Mouse (Mus musculus) left cerebral cortex, postnatal 36 days (tissue): ENCODE results near the gene Hist1h2ak. TPM values are rescaled to one million over a fixed set of nuclear protein-coding genes. Genes with fewer than 3 reads are reported as not detected.
"Not testable (repeated sequence)": the region's sequence is repeated elsewhere in the genome, so short reads cannot be mapped to it uniquely, and the experiment has no call there.

ENCODE experiments used
- DNase-seq, 2 experiments: peaks; one replicate each; pipeline ENCODE4 v3.0.0; 2021 to 2022; ENCODE audit warnings: low spot score in 2 of 2, mixed read lengths in 1 of 2
- intact Hi-C: fragments of 180-260 bp; cut with DNase I; formaldehyde crosslinking; loops from one replicate; pipeline ENCODE4 v1.15.1; 2025
- total RNA-seq, 2 experiments: library from RNA; stranded (reverse); gene quantifications; 2 replicates each; pipeline ENCODE4 v1.2.3; 2021

The Hist1h2ak gene
- total RNA-seq, 2 experiments from 2014 or later: 14.8 to 15.0 TPM

DNA sequence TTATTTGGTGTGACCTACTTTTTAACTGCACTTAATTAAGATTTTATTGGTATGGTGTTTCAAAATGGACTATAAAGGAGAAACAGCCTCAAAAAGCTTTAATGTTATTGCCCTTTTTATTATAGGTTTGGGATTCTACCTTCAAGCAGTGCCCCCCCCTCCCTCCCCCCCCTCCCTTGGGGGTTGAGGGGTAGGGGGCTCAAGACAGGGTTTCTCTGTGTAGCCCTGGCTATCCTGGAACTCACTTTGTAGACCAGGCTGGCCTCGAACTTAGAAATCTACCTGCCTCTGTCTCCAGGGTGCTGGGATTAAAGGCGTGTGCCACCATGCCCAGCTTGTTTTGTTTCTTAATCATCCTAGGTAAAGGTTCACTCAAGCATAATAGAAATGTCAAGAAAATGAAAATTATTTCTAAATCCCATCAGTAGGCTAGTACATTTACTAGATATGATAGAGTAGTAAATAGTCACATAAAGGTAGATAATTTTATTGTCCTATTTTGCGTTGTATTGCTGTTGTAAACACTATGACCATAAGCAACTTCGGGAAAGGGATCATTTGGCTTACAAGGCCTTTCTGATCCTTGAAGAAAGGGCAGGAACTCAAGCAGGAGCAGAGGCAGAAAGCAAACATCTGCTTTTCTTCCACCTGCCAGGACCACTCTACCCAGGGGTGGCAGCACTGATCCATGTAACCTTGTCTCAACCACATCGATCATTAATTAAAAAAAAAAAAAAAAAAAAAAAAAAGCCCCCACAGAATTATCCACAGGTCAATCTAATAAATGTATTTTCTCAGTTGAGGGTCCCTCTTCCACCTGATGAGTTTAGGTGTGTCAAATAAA lies 30.4 kb downstream of the Hist1h2ak start:
- DNase-seq: no peak
- intact Hi-C loops: loop anchor here (10.0 kb wide), 1 partner anchor 1962 kb away; the partner anchor contains the start of genes Hist1h2ac and Hist1h2bc

DNA sequence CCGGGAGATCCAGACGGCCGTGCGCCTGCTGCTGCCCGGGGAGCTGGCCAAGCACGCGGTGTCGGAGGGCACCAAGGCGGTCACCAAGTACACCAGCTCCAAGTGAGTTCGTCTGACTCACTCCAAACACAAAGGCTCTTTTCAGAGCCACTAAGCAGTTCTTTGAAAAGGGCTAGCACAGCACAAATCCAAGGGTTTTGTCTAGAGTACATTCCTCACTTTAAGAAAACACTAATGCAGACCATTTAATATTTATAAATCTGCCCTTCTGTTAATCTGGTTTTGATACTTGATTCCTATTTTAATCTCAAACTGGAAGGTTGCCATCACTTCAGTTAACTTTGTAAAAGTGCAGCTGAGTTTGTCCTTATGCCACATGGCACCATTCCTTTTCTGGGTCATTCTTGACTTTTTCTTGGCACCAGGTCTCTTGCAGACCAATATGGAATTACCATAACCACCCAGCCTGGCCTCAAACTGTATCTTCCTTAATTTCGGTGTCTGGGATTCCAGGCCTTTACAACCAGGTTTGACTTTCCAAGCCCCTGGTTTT lies 31.2 kb downstream of the Hist1h2ak start:
- intact Hi-C loops: loop anchor here (10.0 kb wide), 1 partner anchor 1962 kb away; the partner anchor contains the start of genes Hist1h2ac and Hist1h2bc
- DNase-seq: no peak

DNA sequence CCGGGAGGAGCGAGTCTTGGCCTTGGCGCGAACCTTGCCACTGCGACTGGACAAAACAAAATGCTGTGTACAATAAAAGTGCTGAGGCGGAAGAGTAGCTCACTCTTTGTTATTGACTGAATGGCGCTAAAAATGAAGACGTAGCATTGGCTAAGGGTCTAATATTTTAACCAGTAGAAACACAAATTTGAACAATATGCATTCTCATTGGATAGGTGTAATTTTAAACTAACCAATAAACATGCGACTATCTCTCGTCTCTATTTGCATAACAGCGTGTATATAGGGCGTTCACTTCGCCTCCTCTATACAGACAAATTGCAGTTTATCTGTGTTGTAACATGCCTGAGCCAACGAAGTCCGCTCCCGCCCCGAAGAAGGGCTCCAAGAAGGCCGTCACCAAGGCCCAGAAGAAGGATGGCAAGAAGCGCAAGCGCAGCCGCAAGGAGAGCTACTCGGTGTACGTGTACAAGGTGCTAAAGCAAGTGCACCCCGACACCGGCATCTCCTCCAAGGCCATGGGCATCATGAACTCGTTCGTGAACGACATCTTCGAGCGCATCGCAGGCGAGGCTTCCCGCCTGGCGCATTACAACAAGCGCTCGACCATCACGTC lies 31.8 kb downstream of the Hist1h2ak start, which contains the start of gene Hist1h2bm:
TSS of gene Hist1h2bm (plus strand) at position 288 of the 616 bp plus-strand sequence.
- peak; percentile 60 to 64 for DNase-seq
- intact Hi-C loops: loop anchor here (10.0 kb wide), 1 partner anchor 1963 kb away; the partner anchor contains the start of genes Hist1h2ac and Hist1h2bc

DNA sequence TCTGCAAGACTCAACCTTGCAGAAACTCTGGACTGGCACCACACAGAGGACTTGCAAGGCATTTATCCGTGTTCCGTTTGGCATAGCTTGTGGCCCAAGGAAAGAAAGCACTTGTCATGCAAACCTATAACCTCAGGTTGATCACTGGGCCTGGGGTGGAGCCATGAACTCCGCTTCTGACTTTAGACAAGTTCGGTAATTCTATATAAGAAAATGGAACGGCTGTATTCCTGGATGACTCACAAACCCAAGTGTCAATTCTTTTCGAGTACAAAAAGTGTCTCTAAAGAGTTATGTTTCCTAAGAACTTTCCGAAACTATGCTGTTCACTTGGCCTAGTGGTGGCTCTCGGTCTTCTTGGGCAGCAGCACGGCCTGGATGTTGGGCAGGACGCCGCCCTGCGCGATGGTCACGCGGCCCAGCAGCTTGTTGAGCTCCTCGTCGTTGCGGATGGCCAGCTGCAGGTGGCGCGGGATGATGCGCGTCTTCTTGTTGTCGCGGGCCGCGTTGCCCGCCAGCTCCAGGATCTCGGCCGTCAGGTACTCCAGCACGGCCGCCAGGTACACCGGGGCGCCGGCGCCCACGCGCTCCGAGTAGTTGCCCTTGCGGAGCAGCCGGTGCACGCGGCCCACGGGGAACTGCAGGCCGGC lies 32.4 kb downstream of the Hist1h2ak start:
- intact Hi-C loops: loop anchor here (10.0 kb wide), 1 partner anchor 1964 kb away; the partner anchor contains the start of genes Hist1h2ac and Hist1h2bc
- not testable (repeated sequence) for DNase-seq

DNA sequence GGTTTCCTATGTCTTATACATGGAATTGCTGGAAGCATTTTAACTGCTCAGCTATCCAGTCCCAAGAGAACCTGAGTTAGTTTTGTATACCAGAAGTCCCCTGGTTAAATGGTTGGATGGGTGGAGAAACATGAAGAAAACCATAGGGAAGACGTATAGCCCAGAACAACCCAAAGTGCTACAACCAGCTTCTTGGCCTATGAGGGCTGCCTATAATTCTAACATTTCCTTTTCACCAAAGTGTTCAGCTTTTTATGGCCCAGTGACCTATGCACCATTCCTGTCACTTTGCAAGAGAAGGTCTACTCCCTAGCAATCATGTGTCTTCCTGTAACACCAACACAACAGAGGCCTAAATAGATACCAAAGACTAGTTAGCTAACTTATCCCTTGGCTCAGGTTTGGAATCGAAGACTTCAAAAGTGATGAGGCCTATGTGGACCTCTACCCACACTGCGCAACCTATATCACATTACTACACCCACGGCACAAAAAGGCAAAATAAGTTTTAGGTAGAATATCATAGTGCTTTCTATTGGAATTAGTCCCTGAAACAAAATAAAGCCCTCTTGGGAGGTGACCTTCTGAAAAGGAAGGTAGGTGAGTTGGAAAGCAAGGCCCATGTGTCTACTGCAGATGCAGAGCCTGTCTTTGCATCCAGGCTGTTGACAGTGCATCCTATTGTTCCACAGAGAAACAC lies 35.1 kb downstream of the Hist1h2ak start:
- no peak for DNase-seq
- intact Hi-C loops: loop anchor here (5.0 to 10.0 kb wide), 5 partner anchors 34 to 1816 kb away; partner anchors contain the start of genes Hist1h2af, Hist1h2ag, Hist1h2ak and Hist1h2bj

DNA sequence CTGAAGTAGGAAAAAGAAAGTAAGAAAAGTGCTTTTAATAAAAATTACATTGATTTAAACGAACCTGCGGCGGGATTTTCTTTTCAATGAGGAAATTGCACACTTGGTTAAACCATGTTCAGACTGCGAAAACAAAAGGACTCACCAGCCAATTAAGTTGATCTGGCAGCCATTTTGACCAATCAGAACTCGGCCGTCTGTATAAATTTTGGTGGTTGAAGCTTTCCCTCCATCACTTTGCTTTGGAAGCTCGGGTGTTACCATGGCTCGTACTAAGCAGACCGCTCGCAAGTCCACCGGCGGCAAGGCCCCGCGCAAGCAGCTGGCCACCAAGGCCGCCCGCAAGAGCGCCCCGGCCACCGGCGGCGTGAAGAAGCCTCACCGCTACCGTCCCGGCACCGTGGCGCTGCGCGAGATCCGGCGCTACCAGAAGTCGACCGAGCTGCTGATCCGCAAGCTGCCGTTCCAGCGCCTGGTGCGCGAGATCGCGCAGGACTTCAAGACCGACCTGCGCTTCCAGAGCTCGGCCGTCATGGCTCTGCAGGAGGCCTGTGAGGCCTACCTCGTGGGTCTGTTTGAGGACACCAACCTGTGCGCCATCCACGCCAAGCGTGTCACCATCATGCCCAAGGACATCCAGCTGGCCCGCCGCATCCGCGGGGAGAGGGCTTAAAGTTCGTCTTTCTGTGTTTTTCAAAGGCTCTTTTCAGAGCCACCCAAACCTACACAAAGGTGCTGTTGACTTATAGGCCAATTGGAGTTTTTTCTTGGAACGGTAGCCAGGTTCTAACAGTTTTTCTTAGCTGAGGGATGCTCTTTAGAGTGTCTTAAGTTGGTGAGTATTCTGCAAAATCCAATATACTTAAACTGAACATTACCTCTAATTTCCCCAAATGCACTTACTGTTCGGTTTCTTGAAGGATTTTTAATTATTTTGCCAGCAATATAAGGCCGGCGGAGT lies 36.0 kb downstream of the Hist1h2ak start, which contains the start of gene Hist1h3h:
TSS of gene Hist1h3h (plus strand) at position 263 of the 961 bp plus-strand sequence.
- intact Hi-C loops: loop anchor here (5.0 to 10.0 kb wide), 5 partner anchors 35 to 1817 kb away; partner anchors contain the start of genes Hist1h2af, Hist1h2ag, Hist1h2ak and Hist1h2bj
- DNase-seq: peak; percentile 90

DNA sequence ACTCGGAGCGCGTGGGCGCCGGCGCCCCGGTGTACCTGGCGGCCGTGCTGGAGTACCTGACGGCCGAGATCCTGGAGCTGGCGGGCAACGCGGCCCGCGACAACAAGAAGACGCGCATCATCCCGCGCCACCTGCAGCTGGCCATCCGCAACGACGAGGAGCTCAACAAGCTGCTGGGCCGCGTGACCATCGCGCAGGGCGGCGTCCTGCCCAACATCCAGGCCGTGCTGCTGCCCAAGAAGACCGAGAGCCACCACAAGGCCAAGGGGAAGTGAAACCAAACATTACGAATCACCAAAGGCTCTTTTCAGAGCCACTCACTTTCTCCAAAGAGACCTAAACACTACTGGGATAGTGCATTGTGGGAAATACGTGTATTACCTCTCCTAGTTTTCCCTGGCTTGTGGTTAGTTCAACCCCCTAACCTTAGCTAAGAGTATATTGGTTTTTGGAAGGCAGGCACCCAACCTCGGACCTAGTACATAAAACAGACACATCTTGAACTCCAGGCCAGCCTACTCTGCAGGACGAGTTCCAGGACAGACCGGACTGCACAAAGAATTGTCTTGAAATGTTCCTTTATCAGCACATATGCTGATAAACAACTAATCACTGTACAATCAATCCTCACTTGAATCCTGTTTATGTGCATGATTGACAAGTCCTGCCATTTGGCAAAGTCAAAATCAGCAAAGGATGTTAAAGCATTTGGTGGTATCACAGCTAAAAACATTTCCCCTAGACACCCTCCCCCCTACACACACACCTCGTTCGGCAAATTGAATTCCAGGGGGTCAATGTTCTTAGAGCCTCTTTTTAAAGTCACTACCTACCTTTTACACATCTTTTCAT lies 36.9 kb downstream of the Hist1h2ak start:
- DNase-seq: peak in 1 of 2 experiments; percentile 29
- intact Hi-C loops: loop anchor here (5.0 to 10.0 kb wide), 5 partner anchors 36 to 1818 kb away; partner anchors contain the start of genes Hist1h2af, Hist1h2ag, Hist1h2ak and Hist1h2bj

DNA sequence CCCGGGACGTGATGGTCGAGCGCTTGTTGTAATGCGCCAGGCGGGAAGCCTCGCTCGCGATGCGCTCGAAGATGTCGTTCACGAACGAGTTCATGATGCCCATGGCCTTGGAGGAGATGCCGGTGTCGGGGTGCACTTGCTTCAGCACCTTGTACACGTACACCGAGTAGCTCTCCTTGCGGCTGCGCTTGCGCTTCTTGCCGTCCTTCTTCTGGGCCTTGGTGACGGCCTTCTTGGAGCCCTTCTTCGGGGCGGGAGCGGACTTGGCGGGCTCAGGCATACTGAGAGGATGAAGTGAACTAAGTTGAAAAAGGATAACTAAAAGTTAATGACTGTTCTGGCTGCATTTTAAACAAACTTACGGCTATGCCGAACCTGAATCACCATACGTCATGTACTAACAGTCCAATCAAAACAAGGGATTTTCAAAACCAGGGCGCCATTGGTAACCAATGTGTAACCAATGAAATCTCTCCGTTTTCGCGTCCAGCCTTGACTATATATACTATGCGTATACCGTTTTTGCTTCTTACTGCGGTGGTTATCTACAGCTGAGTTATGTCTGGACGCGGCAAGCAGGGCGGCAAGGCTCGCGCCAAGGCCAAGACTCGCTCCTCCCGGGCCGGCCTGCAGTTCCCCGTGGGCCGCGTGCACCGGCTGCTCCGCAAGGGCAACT lies 37.6 kb downstream of the Hist1h2ak start, which contains the start of the genes Hist1h2bl and Hist1h2ai:
TSS of gene Hist1h2bl (minus strand) at position 280 of the 676 bp plus-strand sequence.
TSS of gene Hist1h2ai (plus strand) at position 559 of the 676 bp plus-strand sequence.
- DNase-seq: peak; percentile 83 to 86
- intact Hi-C loops: loop anchor here (2.0 to 10.0 kb wide), 6 partner anchors 17 to 1819 kb away; partner anchors contain the start of genes Hist1h2af, Hist1h2ag, Hist1h2ak and Hist1h2bj

DNA sequence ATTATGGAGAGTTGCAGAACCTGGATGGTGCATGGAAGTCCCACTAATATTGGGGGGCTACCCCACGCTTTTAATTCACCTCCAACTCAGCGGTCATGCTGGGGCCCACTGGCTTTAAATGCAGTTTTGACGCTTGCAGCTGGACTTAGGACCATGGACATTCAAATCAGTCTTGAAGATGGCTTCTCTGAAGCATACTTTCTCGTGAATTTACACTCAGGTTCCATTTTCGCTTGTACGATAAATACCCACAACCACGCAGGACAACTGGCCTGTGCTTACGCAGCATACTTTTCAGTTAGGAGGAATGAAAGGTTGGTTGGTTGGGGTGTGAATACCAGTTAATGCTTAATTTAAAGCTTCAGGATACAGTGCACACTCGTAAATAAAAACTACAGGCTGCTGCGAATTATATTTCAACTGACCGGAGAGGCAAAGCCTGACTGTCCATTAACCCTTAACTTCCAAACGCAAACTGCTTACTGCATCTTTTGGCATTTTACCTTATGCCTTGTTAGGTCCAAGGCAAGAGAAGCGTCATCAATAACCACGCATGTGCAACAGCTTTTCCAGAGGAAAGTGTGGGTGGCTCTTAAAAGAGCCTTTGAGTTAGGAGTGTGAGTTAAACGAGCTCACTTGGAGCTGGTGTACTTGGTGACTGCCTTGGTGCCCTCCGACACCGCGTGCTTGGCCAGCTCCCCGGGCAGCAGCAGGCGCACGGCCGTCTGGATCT lies 38.3 kb downstream of the Hist1h2ak start:
- peak in 1 of 2 experiments; percentile 12 for DNase-seq
- intact Hi-C loops: loop anchor here (2.0 to 10.0 kb wide), 6 partner anchors 18 to 1820 kb away; partner anchors contain the start of genes Hist1h2af, Hist1h2ag, Hist1h2ak and Hist1h2bj

DNA sequence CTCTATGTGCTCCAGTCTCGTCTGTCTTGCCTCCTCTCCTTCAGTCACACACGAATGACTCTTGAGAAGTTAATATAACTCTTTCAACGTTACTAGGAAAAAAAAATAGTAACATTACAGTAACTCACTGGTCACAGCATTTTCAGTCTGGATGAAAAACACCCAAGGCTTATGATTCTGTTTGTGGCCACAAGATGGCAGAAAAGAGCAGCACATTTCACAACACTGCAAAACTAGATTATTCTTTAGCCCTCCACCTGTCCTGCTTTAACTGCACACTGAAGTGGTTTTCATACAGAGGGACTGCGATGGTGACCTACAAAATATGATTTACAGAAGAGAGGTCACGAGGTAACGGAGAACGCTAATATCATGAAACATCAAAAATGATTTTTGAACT lies 38.9 kb downstream of the Hist1h2ak start:
- peak; percentile 44 to 59 for DNase-seq
- intact Hi-C loops: loop anchor here (2.0 to 10.0 kb wide), 6 partner anchors 18 to 1820 kb away; partner anchors contain the start of genes Hist1h2af, Hist1h2ag, Hist1h2ak and Hist1h2bj

DNA sequence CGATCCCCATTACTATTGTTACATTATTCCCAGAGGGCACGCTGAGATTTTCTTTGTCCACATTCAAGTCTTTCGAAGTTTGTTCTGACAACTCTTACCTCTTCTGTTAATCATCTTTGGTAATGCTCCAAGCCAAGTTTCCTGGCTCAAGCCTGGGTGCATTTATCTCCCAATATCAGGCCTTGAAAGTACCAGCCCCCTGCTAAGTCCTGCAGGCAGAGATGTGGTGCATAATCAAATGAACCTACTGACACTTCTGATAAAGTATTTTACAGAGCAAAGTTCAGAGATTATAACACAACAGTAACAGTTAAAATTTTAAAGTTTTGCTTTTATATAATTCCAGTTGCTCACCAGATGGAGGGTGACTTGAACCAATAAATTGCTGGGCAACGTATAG lies 41.9 kb downstream of the Hist1h2ak start:
- intact Hi-C loops: loop anchor here (2.0 to 10.0 kb wide), 4 partner anchors 315 to 1823 kb away; partner anchors contain the start of genes Hist1h2af, Hist1h3g and Hist1h4h

DNA sequence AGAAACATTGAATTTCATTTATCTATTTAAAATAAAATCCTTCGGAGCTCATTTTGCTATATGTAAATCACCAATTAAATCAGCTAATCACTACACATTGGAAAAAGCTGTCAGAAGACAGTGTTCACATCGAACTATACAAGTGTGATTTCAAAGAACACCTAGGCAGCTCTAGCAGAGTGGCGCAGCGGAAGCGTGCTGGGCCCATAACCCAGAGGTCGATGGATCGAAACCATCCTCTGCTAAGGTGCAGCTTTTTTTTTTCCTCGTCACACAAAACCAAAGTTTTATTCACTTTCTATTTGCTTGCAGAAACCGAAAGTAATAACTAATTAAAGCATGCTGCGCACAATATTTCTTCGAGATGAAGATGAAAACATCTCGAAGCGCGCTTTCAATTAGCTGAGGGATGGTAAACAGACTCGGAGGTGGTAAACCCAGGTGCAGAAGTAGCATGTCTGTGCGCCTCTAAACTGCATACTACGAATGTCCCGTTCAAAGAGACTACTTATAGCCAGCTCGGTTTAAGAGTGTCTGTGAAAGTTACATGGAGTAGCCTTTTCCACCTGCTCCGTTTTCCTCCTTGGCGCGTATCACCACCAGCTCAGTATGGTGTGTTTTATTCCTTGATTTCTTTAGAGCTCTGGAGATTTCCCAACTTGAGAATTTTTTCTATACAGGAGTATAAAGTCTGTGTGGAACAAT lies 42.7 kb downstream of the Hist1h2ak start:
- intact Hi-C loops: loop anchor here (2.0 to 10.0 kb wide), 4 partner anchors 316 to 1824 kb away; partner anchors contain the start of genes Hist1h2af, Hist1h3g and Hist1h4h
- peak; percentile 71 to 82 for DNase-seq

More for the DNA sequence above, 41.9 kb downstream of the Hist1h2ak start:
- no peak for DNase-seq

DNA sequence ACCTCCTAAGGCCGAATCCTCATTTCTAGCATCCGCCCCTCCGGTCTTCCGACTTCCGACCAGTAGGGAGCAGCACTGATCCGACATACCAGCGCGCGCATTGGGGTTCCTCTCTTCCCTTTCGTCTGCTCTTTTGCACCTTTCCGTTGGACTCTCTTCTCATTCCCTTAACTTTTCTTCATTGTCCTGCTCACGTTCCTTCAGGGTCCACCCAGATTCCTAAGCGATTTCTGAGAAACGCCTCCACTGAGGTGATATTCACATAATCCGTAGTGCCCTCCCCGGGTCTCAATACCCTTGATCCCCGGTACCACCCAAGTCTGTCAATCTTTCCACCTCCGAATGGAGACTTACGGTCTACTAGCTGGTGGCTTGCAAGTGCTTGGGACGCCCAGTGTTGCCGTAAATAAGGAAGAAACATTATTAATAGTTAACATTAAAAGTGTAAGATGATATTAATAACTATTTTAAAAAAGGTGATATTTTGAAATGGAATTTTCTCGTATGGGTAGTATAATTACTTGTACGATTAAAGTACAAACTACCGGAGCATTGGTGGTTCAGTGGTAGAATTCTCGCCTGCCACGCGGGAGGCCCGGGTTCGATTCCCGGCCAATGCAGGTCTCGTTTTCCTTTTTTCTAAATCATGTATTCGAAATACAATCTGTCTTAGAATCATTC lies 43.5 kb downstream of the Hist1h2ak start:
- intact Hi-C loops: loop anchor here (2.0 to 10.0 kb wide), 4 partner anchors 317 to 1825 kb away; partner anchors contain the start of genes Hist1h2af, Hist1h3g and Hist1h4h

More for the DNA sequence above, 43.5 kb downstream of the Hist1h2ak start:
- peak; percentile 86 to 88 for DNase-seq
